Mouse (Mus musculus) testis, adult 2 months (tissue): ENCODE data around the gene Sephs1.

ENCODE experiments used
- CTCF ChIP-seq: fragments of 200-500 bp; IDR thresholded peaks from 2 replicates; pipeline ENCODE4 v1.5.1; 2012; ENCODE audit warnings: low read depth, mild to moderate bottlenecking, inconsistent platforms, low read length, moderate library complexity; ENCODE audit not compliant: control insufficient read depth, insufficient read depth, insufficient replicate concordance
- POLR2A ChIP-seq: fragments of 200-500 bp; IDR thresholded peaks from 2 replicates; pipeline ENCODE4 v1.6.1; 2012; ENCODE audit warnings: low read depth, mild to moderate bottlenecking, inconsistent platforms, low read length, moderate library complexity; ENCODE audit not compliant: control insufficient read depth

- no peak for TF ChIP-seq CTCF
- no peak for TF ChIP-seq POLR2A
Measured at GRCm38 (mm10) chr2:4958039-4958438, 76.7 kb downstream of the Sephs1 start.
